Mouse (Mus musculus) hindbrain, embryonic 16.5 days (tissue): ENCODE results near the gene Tfcp2. TPM values are rescaled to one million over a fixed set of nuclear protein-coding genes. Genes with fewer than 3 reads are reported as not detected.

Experiments
- ATAC-seq: fragments of 200-750 bp; cut with Nextera tagmentation; 2 replicates; pipeline ENCODE4 v1.8.0; 2017; ENCODE audit warnings: moderate TSS enrichment, moderate library complexity
- H3K27ac ChIP-seq: fragments of 300-500 bp; sonication (generic); 2 replicates; pipeline ENCODE4 v1.5.1; 2014; ENCODE audit warnings: low read depth, mild to moderate bottlenecking, control low read depth, low read length, moderate library complexity
- H3K27me3 ChIP-seq: fragments of 300-500 bp; sonication (generic); replicated peaks from 2 replicates; pipeline ENCODE4 v1.6.1; 2014; ENCODE audit warnings: low read length; ENCODE audit not compliant: control insufficient read depth, insufficient read depth
- H3K36me3 ChIP-seq: fragments of 300-500 bp; sonication (generic); 2 replicates; pipeline ENCODE4 v1.6.1; 2014; ENCODE audit warnings: mild to moderate bottlenecking, low read length, moderate library complexity, mixed read lengths; ENCODE audit not compliant: control insufficient read depth, insufficient read depth
- H3K4me1 ChIP-seq: fragments of 300-500 bp; sonication (generic); 2 replicates; pipeline ENCODE4 v1.6.1; 2014; ENCODE audit warnings: low read depth, low read length; ENCODE audit not compliant: control insufficient read depth, insufficient read depth
- H3K4me2 ChIP-seq: fragments of 300-500 bp; sonication (generic); 2 replicates; pipeline ENCODE4 v1.6.1; 2014; ENCODE audit warnings: mild to moderate bottlenecking, low read length, control low read depth, moderate library complexity
- H3K4me3 ChIP-seq: fragments of 300-500 bp; sonication (generic); 2 replicates; pipeline ENCODE4 v1.5.1; 2014; ENCODE audit warnings: mild to moderate bottlenecking, low read length, control low read depth, moderate library complexity
- H3K9ac ChIP-seq: fragments of 300-500 bp; sonication (generic); 2 replicates; pipeline ENCODE4 v1.6.1; 2014; ENCODE audit warnings: low read depth, mild to moderate bottlenecking, control low read depth, low read length, moderate library complexity
- H3K9me3 ChIP-seq: fragments of 300-500 bp; sonication (generic); 2 replicates; pipeline ENCODE4 v1.6.1; 2014; ENCODE audit warnings: mild to moderate bottlenecking, low read length, moderate library complexity; ENCODE audit not compliant: control insufficient read depth
- WGBS: fragments of 180-500 bp; shearing (Covaris S2); extraction: QIAGEN DNeasy Blood & Tissue Kit; methylation state at CpG from one replicate; pipeline ENCODE4 v1.1.7; 2014; 5-methylcytosine and 5-hydroxymethylcytosine counted together
- polyA plus RNA-seq: library from polyadenylated mRNA; unstranded; fragments of >200 nt; fragmentation: Nextera tagmentation; extraction: Ambion mirVana; gene quantifications from 2 replicates; pipeline ENCODE4 v1.2.1, GENCODE M21; 2015

The Tfcp2 gene
- polyA plus RNA-seq, 1 experiment from 2014 or later = 32.4 TPM

GRCm38 (mm10) chr15:100463712-100464111 lies 88.1 kb downstream of the Tfcp2 start:
- no peak for ATAC-seq

GRCm38 (mm10) chr15:100462086-100462485 lies 89.7 kb downstream of the Tfcp2 start:
- H3K27ac ChIP-seq = no peak overlapping the region
- H3K27me3 ChIP-seq = no peaks in the 10 kb centered on the region
- WGBS = 71% methylated on average over 5 of the region's 5 CpGs
- ATAC-seq = no peak
- H3K9me3 ChIP-seq = no peaks in the 10 kb centered on the region
- no peak overlapping the region for H3K9ac ChIP-seq
- H3K4me1 ChIP-seq = peaks cover 4% of the 10 kb centered on the region
- H3K36me3 ChIP-seq = no peaks in the 10 kb centered on the region
- no peak overlapping the region for H3K4me2 ChIP-seq
- H3K4me3 ChIP-seq = no peak overlapping the region

More at GRCm38 (mm10) chr15:100463712-100464111, 88.1 kb downstream of the Tfcp2 start:
- no peak overlapping the region for H3K27ac ChIP-seq
- no peak overlapping the region for H3K9ac ChIP-seq
- H3K4me3 ChIP-seq = no peak overlapping the region
- H3K4me2 ChIP-seq = no peak overlapping the region
- no peaks in the 10 kb centered on the region for H3K9me3 ChIP-seq
- no peaks in the 10 kb centered on the region for H3K36me3 ChIP-seq
- H3K4me1 ChIP-seq = peaks cover 12% of the 10 kb centered on the region
- H3K27me3 ChIP-seq = no peaks in the 10 kb centered on the region
- 31% methylated on average over 6 of the region's 6 CpGs for WGBS

- Histone ChIP-seq H3K9ac (no peak overlapping the region), H3K4me1 (peaks cover 3% of the 10 kb centered on the region), H3K4me3 (no peak overlapping the region), H3K4me2 (no peak overlapping the region), H3K27me3 (no peaks in the 10 kb centered on the region), H3K36me3 (no peaks in the 10 kb centered on the region), H3K9me3 (no peaks in the 10 kb centered on the region), H3K27ac (no peak overlapping the region)
- WGBS = 77% methylated on average over 9 of the region's 9 CpGs
- ATAC-seq = no peak
Measured at GRCm38 (mm10) chr15:100461646-100462045, 90.2 kb downstream of the Tfcp2 start.

- H3K4me2 ChIP-seq = peak overlapping the region; percentile 29
Measured at GRCm38 (mm10) chr15:100460942-100461341, 90.9 kb downstream of the Tfcp2 start.

DNA sequence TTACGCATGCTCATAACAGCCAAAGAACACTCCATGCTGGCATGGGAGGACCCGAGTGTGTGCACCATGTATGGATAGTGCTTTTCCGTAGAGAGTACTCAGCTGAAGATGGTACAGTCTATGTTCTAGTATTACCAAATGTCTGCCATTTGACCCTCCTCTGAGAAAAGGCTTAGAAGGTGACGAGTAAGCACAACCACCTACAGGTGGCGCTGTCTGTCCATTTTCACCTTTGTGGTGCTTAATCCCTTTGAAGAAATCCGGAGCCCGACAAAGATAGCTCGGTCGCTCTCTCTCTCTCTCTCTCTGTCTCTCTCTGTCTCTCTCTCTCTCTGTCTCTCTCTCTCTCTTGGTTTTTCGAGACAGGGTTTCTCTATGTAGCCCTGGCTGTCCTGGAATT lies 93.8 kb downstream of the Tfcp2 start:
- no peaks in the 10 kb centered on the region for H3K4me1 ChIP-seq
- H3K9me3 ChIP-seq = no peaks in the 10 kb centered on the region
- H3K9ac ChIP-seq = no peak overlapping the region
- no peak overlapping the region for H3K4me2 ChIP-seq
- H3K4me3 ChIP-seq = no peak overlapping the region
- no peaks in the 10 kb centered on the region for H3K27me3 ChIP-seq
- WGBS = 39% methylated on average over 10 of the region's 10 CpGs
- H3K27ac ChIP-seq = no peak overlapping the region
- H3K36me3 ChIP-seq = no peaks in the 10 kb centered on the region
- no peak for ATAC-seq

More at GRCm38 (mm10) chr15:100460942-100461341, 90.9 kb downstream of the Tfcp2 start:
- Histone ChIP-seq H3K36me3 (no peaks in the 10 kb centered on the region), H3K4me3 (no peak overlapping the region), H3K27me3 (no peaks in the 10 kb centered on the region), H3K4me1 (no peaks in the 10 kb centered on the region), H3K27ac (no peak overlapping the region), H3K9me3 (no peaks in the 10 kb centered on the region), H3K9ac (no peak overlapping the region)
- 12% methylated on average over 12 of the region's 12 CpGs for WGBS
- no peak for ATAC-seq

DNA sequence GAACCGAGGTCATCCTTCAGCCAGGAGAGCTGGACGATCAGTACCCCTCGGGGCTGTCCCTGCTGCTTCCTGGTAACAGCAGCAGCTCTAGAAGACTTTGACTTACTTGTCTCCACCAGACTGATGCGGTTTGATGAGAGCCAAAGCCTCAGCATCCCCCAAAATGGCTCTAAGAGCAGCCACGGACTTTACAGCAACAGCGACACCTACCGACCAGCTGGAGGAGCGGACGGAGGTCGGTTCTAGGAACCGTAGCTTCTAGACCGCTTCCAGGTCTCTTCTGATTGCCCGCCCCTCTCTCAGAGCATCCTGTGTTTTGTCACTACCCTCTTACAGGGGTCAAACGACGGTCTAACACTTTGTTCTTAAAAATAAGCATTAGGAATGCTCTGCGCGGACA lies 94.5 kb downstream of the Tfcp2 start:
- WGBS = 11% methylated on average over 17 of the region's 17 CpGs
- Histone ChIP-seq H3K9ac (no peak overlapping the region), H3K4me1 (no peaks in the 10 kb centered on the region), H3K27ac (no peak overlapping the region), H3K27me3 (no peaks in the 10 kb centered on the region), H3K4me3 (no peak overlapping the region), H3K9me3 (no peaks in the 10 kb centered on the region), H3K36me3 (no peaks in the 10 kb centered on the region), H3K4me2 (peak overlapping the region; percentile 27; the same call in 1 of the 2 replicates)
- peak; percentile 86 for ATAC-seq

- Histone ChIP-seq H3K4me3 (no peak overlapping the region), H3K9ac (no peak overlapping the region), H3K4me1 (no peaks in the 10 kb centered on the region), H3K9me3 (no peaks in the 10 kb centered on the region), H3K4me2 (no peak overlapping the region), H3K36me3 (no peaks in the 10 kb centered on the region), H3K27ac (no peak overlapping the region), H3K27me3 (no peaks in the 10 kb centered on the region)
- no peak for ATAC-seq
- 63% methylated on average over 7 of the region's 7 CpGs for WGBS
Measured at GRCm38 (mm10) chr15:100456356-100456991, 95.3 kb downstream of the Tfcp2 start.

DNA sequence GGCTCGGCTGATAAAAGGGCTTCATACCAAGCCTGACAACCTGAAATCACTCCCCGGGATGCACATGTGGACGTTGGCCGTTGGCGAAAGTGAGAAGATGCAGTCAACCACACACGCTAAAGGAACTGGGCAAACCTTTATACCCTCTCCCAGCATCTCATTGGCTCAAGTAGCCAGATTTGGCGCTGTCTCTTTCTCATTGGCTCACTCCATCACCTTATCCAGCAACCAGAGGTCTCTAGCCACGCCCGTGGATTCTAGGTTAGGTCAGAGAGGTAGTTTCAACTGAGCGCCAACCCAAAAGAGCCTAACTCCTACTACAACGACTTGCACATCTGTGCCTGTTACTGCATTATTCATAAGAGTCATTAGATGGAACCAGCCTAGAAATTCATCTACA lies 99.3 kb downstream of the Tfcp2 start:
- Histone ChIP-seq H3K27ac (no peak overlapping the region), H3K4me2 (no peak overlapping the region), H3K36me3 (no peaks in the 10 kb centered on the region), H3K9ac (no peak overlapping the region), H3K4me3 (no peak overlapping the region), H3K27me3 (no peaks in the 10 kb centered on the region), H3K9me3 (no peaks in the 10 kb centered on the region), H3K4me1 (no peaks in the 10 kb centered on the region)
- WGBS = 81% methylated on average over 11 of the region's 11 CpGs
- no peak for ATAC-seq

- no peaks in the 10 kb centered on the region for H3K36me3 ChIP-seq
- H3K4me3 ChIP-seq = no peak overlapping the region
- H3K27me3 ChIP-seq = no peaks in the 10 kb centered on the region
- 52% methylated on average over 16 of the region's 16 CpGs for WGBS
- no peak overlapping the region for H3K27ac ChIP-seq
- ATAC-seq = no peak
- no peak overlapping the region for H3K9ac ChIP-seq
- H3K9me3 ChIP-seq = no peaks in the 10 kb centered on the region
- no peaks in the 10 kb centered on the region for H3K4me1 ChIP-seq
- no peak overlapping the region for H3K4me2 ChIP-seq
Measured at GRCm38 (mm10) chr15:100451245-100451644, 100.6 kb downstream of the Tfcp2 start.
